Mouse (Mus musculus) kidney, adult 2 months (tissue): ENCODE measurements around the gene Riox1. TPM values are rescaled to one million over a fixed set of nuclear protein-coding genes. Genes with fewer than 3 reads are reported as not detected.

Experiments
- DNase-seq: peaks from one replicate; pipeline ENCODE4 v3.0.0; 2021
- H3K27ac ChIP-seq: fragments of 200-500 bp; 2 replicates; pipeline ENCODE4 v1.5.1; 2012; ENCODE audit warnings: low read depth, low read length, control low read depth, inconsistent platforms; ENCODE audit not compliant: insufficient read depth
- H3K27me3 ChIP-seq: fragments of 200-500 bp; replicated peaks from 2 replicates; pipeline ENCODE4 v1.6.1; 2012; ENCODE audit warnings: mild to moderate bottlenecking, moderate library complexity, low read length, inconsistent platforms; ENCODE audit not compliant: control insufficient read depth, insufficient read depth
- H3K36me3 ChIP-seq: fragments of 200-500 bp; 2 replicates; pipeline ENCODE4 v1.6.1; 2012; ENCODE audit warnings: mild to moderate bottlenecking, moderate library complexity, low read length, inconsistent platforms; ENCODE audit not compliant: control insufficient read depth, insufficient read depth
- H3K4me1 ChIP-seq: fragments of 200-500 bp; 2 replicates; pipeline ENCODE4 v1.6.1; 2011; ENCODE audit warnings: low read length; ENCODE audit not compliant: control insufficient read depth, insufficient read depth
- H3K4me3 ChIP-seq: fragments of 200-500 bp; 2 replicates; pipeline ENCODE4 v1.5.1; 2011; ENCODE audit warnings: mild to moderate bottlenecking, low read depth, low read length, control low read depth; ENCODE audit not compliant: insufficient read depth
- CTCF ChIP-seq: fragments of 200-500 bp; conservative IDR thresholded peaks from 2 replicates; pipeline ENCODE4 v1.5.1; 2011; ENCODE audit warnings: low read depth, mild to moderate bottlenecking, control low read depth, low read length, moderate library complexity, mixed read lengths; ENCODE audit not compliant: insufficient read depth, insufficient read length
- POLR2A ChIP-seq: fragments of 200-500 bp; IDR thresholded peaks from one replicate; pipeline ENCODE4 v1.6.1; 2011; ENCODE audit warnings: low read depth, low read length, control low read depth
- WGBS: fragments of 180-500 bp; shearing (Covaris S2); methylation state at CpG from one replicate; pipeline ENCODE4 v1.1.7; 2018; 5-methylcytosine and 5-hydroxymethylcytosine counted together
- polyA plus RNA-seq: library from polyadenylated mRNA; depleted of rRNA; stranded (reverse); fragments of >200 nt; gene quantifications from 2 replicates; pipeline ENCODE4 v1.2.3, GENCODE M21; 2012

Gene Riox1
- polyA plus RNA-seq, 1 experiment: 5.7 TPM

GRCm38 (mm10) chr12:83981615-83982014 lies 31.2 kb downstream of the Riox1 start:
- peak; percentile 73 for DNase-seq
- Histone ChIP-seq H3K4me1 (peaks cover 10% of the 10 kb centered on the region; the same call in 1 of the 2 replicates), H3K27me3 (no peaks in the 10 kb centered on the region), H3K36me3 (no peaks in the 10 kb centered on the region), H3K27ac (no peak overlapping the region), H3K4me3 (no peak overlapping the region)
- TF ChIP-seq POLR2A: no peak
- no peak for TF ChIP-seq CTCF
- 31% methylated on average over 4 of the region's 4 CpGs for WGBS

- Histone ChIP-seq H3K27me3 (no peaks in the 10 kb centered on the region), H3K36me3 (no peaks in the 10 kb centered on the region), H3K4me3 (no peak within 1 kb of the TSS), H3K27ac (no peak within 1 kb of the TSS), H3K4me1 (peaks cover 10% of the 10 kb centered on the region; the same call in 1 of the 2 replicates)
- TF ChIP-seq CTCF: no peak
- no peak for TF ChIP-seq POLR2A
- 81% methylated on average over 4 of the region's 4 CpGs for WGBS
- DNase-seq: no peak
Observed at GRCm38 (mm10) chr12:83984752-83985151, 34.3 kb downstream of the Riox1 start, which contains the start of gene Heatr4. Heatr4 (minus strand) TSS chr12:83984852.

DNA sequence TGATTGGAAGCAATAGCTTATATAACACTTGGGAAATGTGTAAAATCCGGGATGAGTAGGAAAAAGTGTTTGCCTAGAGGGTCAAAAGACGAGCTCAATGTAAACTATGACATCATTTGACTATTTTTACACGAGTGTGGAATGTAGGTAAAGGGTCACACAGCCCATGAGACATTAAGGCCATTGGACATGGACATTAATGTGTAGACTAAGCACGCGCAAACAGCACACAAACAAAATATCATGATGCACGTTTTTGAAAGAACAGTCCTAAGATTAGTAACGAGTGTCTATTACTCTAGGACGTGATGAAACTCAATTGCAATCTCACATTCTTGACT lies 36.8 kb downstream of the Riox1 start:
- DNase-seq: no peak
- Histone ChIP-seq H3K4me1 (peaks cover 3% of the 10 kb centered on the region; the same call in 1 of the 2 replicates), H3K27me3 (no peaks in the 10 kb centered on the region), H3K36me3 (no peaks in the 10 kb centered on the region), H3K27ac (peak overlapping the region; percentile 94), H3K4me3 (peak overlapping the region; percentile 82)
- WGBS: 14% methylated on average over 8 of the region's 8 CpGs
- no peak for TF ChIP-seq CTCF
- no peak for TF ChIP-seq POLR2A

GRCm38 (mm10) chr12:83987583-83988441 lies 37.4 kb downstream of the Riox1 start, which contains the start of gene Acot2:
Acot2 (plus strand) TSS chr12:83987861.
- peak within 1 kb of the TSS; percentile 82 for H3K4me3 ChIP-seq
- H3K27ac ChIP-seq: peak within 1 kb of the TSS; percentile 94
- under 1% methylated on average over 80 of the region's 80 CpGs for WGBS
- TF ChIP-seq CTCF: peak; percentile 70
- peak; percentile 5 for TF ChIP-seq POLR2A
- peak; percentile 90 for DNase-seq
- no peaks in the 10 kb centered on the region; the same call in 1 of the 2 replicates for H3K4me1 ChIP-seq
- H3K27me3 ChIP-seq: no peaks in the 10 kb centered on the region
- no peaks in the 10 kb centered on the region for H3K36me3 ChIP-seq

- WGBS: 39% methylated on average over 4 of the region's 4 CpGs
- no peaks in the 10 kb centered on the region; the same call in 1 of the 2 replicates for H3K4me1 ChIP-seq
- TF ChIP-seq CTCF (no peak), POLR2A (no peak)
- peak overlapping the region; percentile 82 for H3K4me3 ChIP-seq
- no peaks in the 10 kb centered on the region for H3K36me3 ChIP-seq
- peak overlapping the region; percentile 94; the same call in 1 of the 2 replicates for H3K27ac ChIP-seq
- no peak for DNase-seq
- H3K27me3 ChIP-seq: no peaks in the 10 kb centered on the region
Observed at GRCm38 (mm10) chr12:83988483-83988882, 38.1 kb downstream of the Riox1 start.

GRCm38 (mm10) chr12:83989378-83989777 lies 39.0 kb downstream of the Riox1 start:
- H3K4me3 ChIP-seq: no peak overlapping the region
- no peak for TF ChIP-seq POLR2A
- TF ChIP-seq CTCF: no peak
- 97% methylated on average over 4 of the region's 4 CpGs for WGBS
- no peaks in the 10 kb centered on the region; the same call in 1 of the 2 replicates for H3K4me1 ChIP-seq
- no peaks in the 10 kb centered on the region for H3K36me3 ChIP-seq
- no peak for DNase-seq
- H3K27ac ChIP-seq: no peak overlapping the region
- H3K27me3 ChIP-seq: no peaks in the 10 kb centered on the region

GRCm38 (mm10) chr12:83997221-83997620 lies 46.8 kb downstream of the Riox1 start:
- no peaks in the 10 kb centered on the region for H3K36me3 ChIP-seq
- H3K27ac ChIP-seq: no peak overlapping the region
- H3K4me1 ChIP-seq: peaks cover 4% of the 10 kb centered on the region; the same call in 1 of the 2 replicates
- no peak for DNase-seq
- 49% methylated on average over 2 of the region's 2 CpGs for WGBS
- no peak overlapping the region for H3K4me3 ChIP-seq
- no peaks in the 10 kb centered on the region for H3K27me3 ChIP-seq
- TF ChIP-seq CTCF: no peak
- TF ChIP-seq POLR2A: no peak
